Mouse (Mus musculus) erythroblast, adult 5-6 weeks (primary cell): ENCODE results near the gene Gm49354. TPM values are rescaled to one million over a fixed set of nuclear protein-coding genes. Genes with fewer than 3 reads are reported as not detected.
"Not testable (repeated sequence)": the region's sequence is repeated elsewhere in the genome, so short reads cannot be mapped to it uniquely, and the experiment has no call there.

Source experiments
- ATAC-seq: replicated peaks from 2 replicates; pipeline ENCODE4 v1.8.0; 2016; ENCODE audit warnings: moderate number of reproducible peaks, mild to moderate bottlenecking, moderate TSS enrichment, inconsistent platforms; ENCODE audit not compliant: poor library complexity, low FRiP score, severe bottlenecking
- total RNA-seq, 2 experiments: library from RNA; stranded (forward) in 1 of 2; stranded (reverse) in 1 of 2; fragments of 150-400 nt in 1 of 2; fragments of 200-764, 138-1000 nt in 1 of 2; gene quantifications; 2 replicates each; pipeline versions ENCODE4 v1.2.3 to v1.2.4; 2015 to 2017; ENCODE audit warnings: low replicate concordance in 2 of 2

The Gm49354 gene
- total RNA-seq, 2 experiments from 2014 or later, result 254 TPM; not detected in 1

- ATAC-seq, result peak; percentile 79
These were observed 12.5 kb downstream of the Gm49354 start, which contains the start of gene Isca1 for GRCm38 (mm10) chr13:59769296-59770163. TSS of gene Isca1 (minus strand) at chr13:59769810.

DNA sequence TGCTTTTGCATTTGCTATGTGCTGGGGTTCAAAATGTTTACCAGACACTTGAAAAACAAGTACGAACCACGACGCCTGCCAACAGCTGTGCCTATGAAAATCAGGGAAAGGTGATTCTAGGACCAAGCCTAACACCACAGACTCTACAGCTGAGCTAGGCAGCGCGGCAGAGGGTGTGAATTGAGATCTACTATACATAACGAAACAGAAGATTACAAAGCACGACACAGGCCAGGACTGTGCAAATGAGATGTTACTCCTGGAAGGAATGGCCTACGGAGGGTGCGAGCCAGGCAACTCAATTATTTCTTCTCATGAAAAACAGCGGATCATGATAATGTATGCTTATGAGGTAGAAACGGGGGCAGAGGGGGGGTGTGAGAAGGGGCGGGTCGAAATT lies 13.5 kb downstream of the Gm49354 start:
- ATAC-seq, result no peak

DNA sequence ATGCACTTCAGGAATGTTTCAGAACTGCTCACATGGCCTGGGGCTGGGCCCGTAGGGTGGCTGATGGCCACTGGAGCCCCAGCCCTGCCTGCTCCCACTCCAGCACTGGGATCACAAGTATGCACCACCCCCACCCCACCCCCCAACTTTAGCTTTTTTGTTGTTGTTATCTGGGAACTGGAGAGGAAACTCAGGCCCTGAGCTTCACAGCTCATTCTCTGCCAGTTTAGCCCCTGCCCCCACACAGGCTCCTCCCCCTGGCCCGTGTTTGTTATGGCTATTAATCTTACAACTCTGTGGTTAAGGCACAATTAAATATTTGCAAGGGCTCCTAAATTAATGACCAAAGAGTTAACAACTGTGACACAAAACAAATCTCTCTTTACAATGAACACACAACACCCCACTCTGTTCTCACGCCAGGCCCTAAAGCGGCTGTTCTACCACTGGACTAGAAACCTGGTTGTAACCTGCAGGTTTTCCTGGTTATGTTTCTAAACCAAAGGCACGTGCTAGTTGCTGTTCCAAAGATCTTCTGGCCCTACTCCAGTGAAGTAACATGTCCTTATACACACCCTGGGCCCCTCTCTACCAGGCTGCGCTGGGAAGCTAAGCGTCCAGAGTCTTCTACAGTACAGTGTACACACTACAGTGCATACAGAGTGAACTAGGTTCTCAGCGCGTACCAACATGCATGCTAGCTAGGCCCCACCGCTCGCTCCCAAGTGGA lies 15.1 kb downstream of the Gm49354 start:
- no peak for ATAC-seq

DNA sequence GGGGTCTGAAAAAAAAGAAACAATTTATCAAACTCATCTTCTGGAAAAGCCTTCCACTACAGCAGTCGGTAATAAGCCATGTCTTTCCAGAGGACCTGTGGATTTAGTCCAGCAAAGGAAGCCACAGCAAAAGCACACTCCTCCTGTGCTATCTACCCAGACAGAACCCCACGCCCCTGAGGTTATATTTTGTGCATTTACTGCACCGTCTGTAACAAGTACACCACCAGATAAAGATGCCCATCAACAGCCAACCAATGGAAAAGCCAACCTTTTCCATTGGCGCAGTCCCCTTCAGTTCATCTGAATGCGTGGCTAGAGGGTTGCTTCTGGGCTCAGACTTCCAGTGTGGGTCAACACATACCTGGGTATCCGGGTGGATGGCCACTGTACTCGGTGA lies 19.3 kb downstream of the Gm49354 start:
- peak; percentile 76 for ATAC-seq

- ATAC-seq, result no peak
These were observed 25.1 kb downstream of the Gm49354 start for GRCm38 (mm10) chr13:59756906-59757305.

DNA sequence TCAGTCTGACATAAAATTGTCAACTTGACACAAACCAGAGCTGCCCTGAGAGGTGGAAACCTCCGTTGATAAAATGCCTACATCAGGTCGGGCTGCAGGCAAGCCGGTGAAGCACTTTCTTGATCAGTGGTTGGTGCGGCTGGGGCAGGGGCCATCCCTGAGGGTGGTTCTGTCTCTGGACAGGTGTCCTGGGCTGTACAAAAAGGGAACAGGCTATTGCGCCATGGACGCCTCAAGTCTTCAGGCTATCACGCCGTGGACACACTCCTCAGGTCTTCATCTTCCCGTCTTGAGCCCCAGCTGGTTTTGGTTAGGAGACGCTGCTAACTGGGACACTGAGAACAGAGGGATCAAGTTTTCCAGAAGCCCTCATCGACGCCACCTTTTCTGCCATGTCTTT lies 31.7 kb downstream of the Gm49354 start:
- no peak for ATAC-seq

- no peak for ATAC-seq
These were observed 35.3 kb downstream of the Gm49354 start, which contains the start of gene 1700014D04Rik for GRCm38 (mm10) chr13:59746711-59747110. TSS of gene 1700014D04Rik (minus strand) at chr13:59746752.

GRCm38 (mm10) chr13:59746164-59746563 lies 35.9 kb downstream of the Gm49354 start:
- ATAC-seq, result no peak

DNA sequence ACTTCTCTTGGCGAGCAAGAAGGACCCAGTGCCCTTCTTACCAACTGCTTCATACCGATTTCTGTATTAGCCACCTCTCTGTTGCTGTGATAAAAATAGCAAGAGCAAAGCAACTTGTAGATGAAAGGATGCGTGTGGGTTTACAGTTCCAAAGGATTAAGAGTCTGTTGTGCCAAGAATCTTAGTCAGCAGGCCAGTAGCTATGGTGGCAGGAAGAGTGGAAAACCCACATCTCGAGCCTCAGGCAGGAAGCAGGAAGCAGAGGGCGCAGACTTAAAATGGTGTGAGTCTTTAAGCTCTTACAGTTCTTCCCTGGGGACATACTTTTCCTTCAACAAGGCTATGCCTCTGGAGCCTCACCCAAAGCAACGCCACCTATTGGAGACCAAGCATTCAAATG lies 36.6 kb downstream of the Gm49354 start:
- ATAC-seq, result no peak

- no peak for ATAC-seq
These were observed 40.3 kb downstream of the Gm49354 start for GRCm38 (mm10) chr13:59741697-59742096.

- no peak for ATAC-seq
These were observed 40.9 kb downstream of the Gm49354 start for GRCm38 (mm10) chr13:59741096-59741495.

- peak; percentile 74 for ATAC-seq
These were observed 42.6 kb downstream of the Gm49354 start for GRCm38 (mm10) chr13:59739397-59739796.

DNA sequence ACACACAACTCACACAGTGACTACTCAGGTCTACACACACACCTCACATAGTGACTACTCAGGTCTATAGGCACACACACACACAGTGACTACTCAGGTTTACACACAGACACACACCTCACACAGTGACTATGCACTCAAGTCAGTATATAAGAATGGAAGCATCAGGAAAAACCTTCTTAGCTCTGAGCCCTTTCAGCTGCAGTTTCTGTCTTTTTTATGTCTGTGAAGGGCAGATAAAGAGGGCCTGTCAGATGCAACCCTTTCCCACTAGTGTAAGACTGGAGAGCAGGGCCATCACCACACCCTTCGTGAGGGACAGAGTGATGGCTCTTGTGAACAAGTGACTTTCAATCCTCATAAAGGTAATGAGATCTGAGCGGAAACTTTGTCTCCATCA lies 43.6 kb downstream of the Gm49354 start:
- peak; percentile 72 for ATAC-seq

DNA sequence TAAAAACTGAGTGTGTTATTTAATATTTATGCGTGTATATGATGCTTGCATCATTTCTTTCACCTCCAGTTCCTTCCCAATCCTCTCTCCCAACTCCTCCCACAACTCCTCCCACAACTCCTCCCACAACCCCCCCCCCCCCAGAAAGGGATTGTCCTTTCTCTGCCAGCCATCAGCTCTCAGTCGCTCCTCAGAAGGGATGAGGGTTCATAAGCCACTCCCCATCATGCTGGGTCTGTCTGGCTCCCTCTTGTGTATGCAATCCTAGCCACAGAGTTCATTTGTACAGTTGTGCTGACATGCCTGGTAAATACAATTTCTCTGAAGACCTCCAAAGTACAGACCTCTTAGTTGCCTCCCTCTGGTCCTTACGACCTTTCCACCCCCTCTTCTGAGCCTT lies 46.9 kb downstream of the Gm49354 start:
- 0 out of 2 replicates have a peak, but pooled peaks have one; percentile 19 for ATAC-seq

- ATAC-seq, result not testable (repeated sequence)
These were observed 47.7 kb downstream of the Gm49354 start for GRCm38 (mm10) chr13:59734347-59734746.

- ATAC-seq, result no peak
These were observed 48.1 kb downstream of the Gm49354 start for GRCm38 (mm10) chr13:59733936-59734335.

DNA sequence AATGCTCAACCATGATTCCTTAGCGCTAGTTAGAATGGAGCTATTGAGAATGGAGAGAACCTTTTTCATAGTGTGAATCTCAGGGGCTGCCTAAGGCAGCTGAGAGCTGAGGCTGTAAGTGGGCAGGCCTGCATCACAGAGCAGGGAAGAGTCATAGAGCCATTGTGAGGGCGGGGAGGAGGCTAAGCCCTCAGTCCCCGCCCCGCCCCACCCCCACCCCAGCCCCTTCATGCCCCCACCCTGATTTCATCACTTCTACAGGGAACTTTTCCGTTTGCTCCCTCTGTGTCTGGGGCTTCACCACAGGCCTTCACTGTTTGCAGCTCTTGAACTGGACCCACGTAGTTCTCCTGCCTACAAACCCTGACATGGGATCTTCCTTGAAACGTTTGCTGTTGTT lies 50.4 kb downstream of the Gm49354 start, which contains the start of gene Spata31d1d:
Gene Spata31d1d, minus strand, starts transcription at position 101 of the 400 bp plus-strand sequence.
- ATAC-seq, result no peak

DNA sequence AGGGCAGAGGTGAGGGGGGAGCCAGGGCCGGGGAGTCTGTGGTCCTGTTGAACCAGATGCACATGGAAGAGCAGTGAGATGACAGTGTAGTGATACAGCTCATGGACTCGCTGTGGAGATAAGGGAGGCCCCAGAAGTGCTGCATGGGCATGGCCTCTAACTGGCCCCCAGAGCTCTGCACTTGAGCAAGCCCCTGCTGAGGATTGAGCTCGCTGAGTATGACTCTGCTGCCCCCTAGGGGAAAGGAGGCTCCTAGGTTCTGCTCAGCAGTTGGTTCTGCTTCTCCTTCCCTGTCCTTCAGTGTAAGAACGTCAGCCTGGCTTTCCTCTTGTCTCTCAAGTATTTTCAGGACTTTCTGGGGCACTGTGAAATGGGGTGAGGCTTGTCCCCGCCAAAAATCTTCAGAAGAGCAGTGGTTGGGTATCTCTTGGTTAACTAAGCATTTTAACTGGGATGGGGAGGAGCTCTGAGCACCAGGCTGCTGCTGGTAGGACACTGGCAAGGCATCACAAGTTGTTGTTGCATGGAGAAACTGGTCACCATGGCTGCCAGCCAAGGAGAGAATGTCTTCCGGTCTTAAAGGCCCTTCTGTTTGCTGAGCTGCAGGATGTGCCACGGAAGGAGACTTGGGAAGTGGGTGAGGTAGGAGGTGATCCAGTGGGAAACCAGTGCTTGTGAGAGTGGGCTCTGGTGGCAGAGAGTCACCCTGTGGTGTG lies 53.5 kb downstream of the Gm49354 start:
- ATAC-seq, result peak; percentile 82

GRCm38 (mm10) chr13:59726139-59726867 lies 55.7 kb downstream of the Gm49354 start:
- no peak for ATAC-seq
